Mouse (Mus musculus) left cerebral cortex, adult 18-20 months (tissue): Measurements from ENCODE around the gene Rplp2. TPM values are rescaled to one million over a fixed set of nuclear protein-coding genes. Genes with fewer than 3 reads are reported as not detected.

ENCODE experiments used
- DNase-seq, 2 experiments: peaks; one replicate each; pipeline ENCODE4 v3.0.0; 2021 to 2022; ENCODE audit warnings: low spot score in 2 of 2, mixed read lengths in 1 of 2
- total RNA-seq, 2 experiments: library from RNA; stranded (reverse); gene quantifications; 2 replicates each; pipeline ENCODE4 v1.2.3; 2021

Gene Rplp2
- total RNA-seq, 2 experiments from 2014 or later: 555 to 600 TPM

GRCm38 (mm10) chr7:141429840-141430584 lies 17.2 kb upstream of the Rplp2 start:
- no peak for DNase-seq

- DNase-seq: no peak
Measured at GRCm38 (mm10) chr7:141430585-141431240, 16.5 kb upstream of the Rplp2 start.

GRCm38 (mm10) chr7:141431434-141432185 lies 15.6 kb upstream of the Rplp2 start:
- DNase-seq: no peak

- DNase-seq: no peak
Measured at GRCm38 (mm10) chr7:141432186-141432611, 15.0 kb upstream of the Rplp2 start.

GRCm38 (mm10) chr7:141432741-141433516 lies 14.2 kb upstream of the Rplp2 start:
- DNase-seq: no peak

- no peak for DNase-seq
Measured at GRCm38 (mm10) chr7:141433517-141434400, 13.4 kb upstream of the Rplp2 start.

GRCm38 (mm10) chr7:141434464-141434863 lies 12.7 kb upstream of the Rplp2 start:
- DNase-seq: peak; percentile 66 to 76

GRCm38 (mm10) chr7:141435129-141435855 lies 11.9 kb upstream of the Rplp2 start:
- peak; percentile 63 to 70 for DNase-seq

- DNase-seq: peak in 1 of 2 experiments; percentile 3
Measured at GRCm38 (mm10) chr7:141435856-141436522, 11.2 kb upstream of the Rplp2 start.

GRCm38 (mm10) chr7:141436523-141436892 lies 10.7 kb upstream of the Rplp2 start:
- DNase-seq: no peak

- peak; percentile 80 to 87 for DNase-seq
Measured at GRCm38 (mm10) chr7:141437178-141438120, 9.7 kb upstream of the Rplp2 start, which contains the start of gene Slc25a22. Gene Slc25a22 (minus strand): TSS chr7:141437892.

- no peak for DNase-seq
Measured at GRCm38 (mm10) chr7:141438201-141438968, 8.8 kb upstream of the Rplp2 start.

- no peak for DNase-seq
Measured at GRCm38 (mm10) chr7:141439140-141439679, 8.0 kb upstream of the Rplp2 start.

GRCm38 (mm10) chr7:141439811-141440210 lies 7.4 kb upstream of the Rplp2 start:
- no peak for DNase-seq

- DNase-seq: peak; percentile 53 to 54
Measured at GRCm38 (mm10) chr7:141440613-141441012, 6.6 kb upstream of the Rplp2 start.

GRCm38 (mm10) chr7:141441460-141441859 lies 5.7 kb upstream of the Rplp2 start:
- DNase-seq: no peak

GRCm38 (mm10) chr7:141442199-141442598 lies 5.0 kb upstream of the Rplp2 start:
- no peak for DNase-seq
